Mouse (Mus musculus) common myeloid progenitor, adult 5-6 weeks (primary cell): Measurements from ENCODE around the gene Pgrmc1. TPM values are rescaled to one million over a fixed set of nuclear protein-coding genes. Genes with fewer than 3 reads are reported as not detected.
"Not testable (repeated sequence)": the region's sequence is repeated elsewhere in the genome, so short reads cannot be mapped to it uniquely, and the experiment has no call there.

Experiments
- ATAC-seq: replicated peaks from 2 replicates; pipeline ENCODE4 v1.8.0; 2016; ENCODE audit warnings: low read depth, mild to moderate bottlenecking, moderate TSS enrichment, inconsistent platforms; ENCODE audit not compliant: poor library complexity, severe bottlenecking
- total RNA-seq: library from RNA; stranded (forward); fragments of 200-1000, 187-1606 nt; gene quantifications from 2 replicates; pipeline ENCODE4 v1.2.3, GENCODE M21; 2017

Gene Pgrmc1
- total RNA-seq = 72.3 and 76.6 TPM in 2 replicates

DNA sequence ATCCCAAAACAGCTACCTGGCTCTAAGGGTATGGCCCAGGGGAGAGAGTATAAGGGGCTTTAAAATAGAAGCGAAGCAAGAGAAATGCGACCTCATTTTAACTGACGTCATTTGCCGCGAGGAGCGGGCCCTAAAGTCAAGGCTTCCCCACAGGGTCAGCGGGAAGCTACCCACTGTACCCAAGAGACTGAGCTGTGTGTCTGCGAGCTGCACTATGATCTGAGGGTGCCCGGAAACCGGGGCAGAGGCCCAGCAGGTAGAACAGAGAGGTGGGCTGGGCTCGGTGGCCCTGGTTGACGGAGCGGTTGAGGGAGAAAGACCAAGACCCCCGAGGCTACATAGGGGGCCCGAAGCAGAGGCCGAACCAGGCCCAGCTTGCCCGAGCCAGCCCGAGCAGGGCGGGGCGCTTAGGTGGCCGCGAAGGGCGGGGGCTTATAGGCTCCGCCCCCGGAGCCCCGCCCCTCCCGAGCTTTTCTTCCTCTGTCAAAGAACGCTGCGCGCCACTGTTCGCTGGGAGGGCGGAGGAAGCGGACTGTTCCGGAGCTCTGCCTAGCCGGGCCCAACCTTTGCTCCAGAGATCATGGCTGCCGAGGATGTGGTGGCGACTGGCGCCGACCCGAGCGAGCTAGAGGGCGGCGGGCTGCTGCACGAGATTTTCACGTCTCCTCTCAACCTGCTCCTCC, at the start of gene Pgrmc1:
TSS of gene Pgrmc1 (plus strand) at position 500 of the 683 bp plus-strand sequence.
- ATAC-seq = peak; percentile 87

DNA sequence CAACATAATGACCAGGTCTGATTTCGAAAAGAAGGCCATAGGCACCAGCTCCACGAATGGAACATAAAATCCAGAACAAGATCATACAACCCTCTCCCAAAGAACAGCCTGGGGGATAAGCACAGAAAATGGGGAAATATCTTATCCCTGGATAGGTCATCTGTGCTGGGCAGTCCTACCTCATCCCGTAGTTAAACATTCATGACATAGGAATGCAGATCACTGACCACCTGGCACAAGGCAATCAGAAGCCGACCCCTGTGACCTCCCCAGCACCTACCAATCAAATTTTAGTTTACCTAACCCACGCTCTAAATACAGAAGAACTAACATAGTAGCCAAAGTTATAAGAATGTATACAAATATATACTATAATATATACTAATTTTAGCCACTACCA, 49.2 kb upstream of the Pgrmc1 start:
- no peak for ATAC-seq

DNA sequence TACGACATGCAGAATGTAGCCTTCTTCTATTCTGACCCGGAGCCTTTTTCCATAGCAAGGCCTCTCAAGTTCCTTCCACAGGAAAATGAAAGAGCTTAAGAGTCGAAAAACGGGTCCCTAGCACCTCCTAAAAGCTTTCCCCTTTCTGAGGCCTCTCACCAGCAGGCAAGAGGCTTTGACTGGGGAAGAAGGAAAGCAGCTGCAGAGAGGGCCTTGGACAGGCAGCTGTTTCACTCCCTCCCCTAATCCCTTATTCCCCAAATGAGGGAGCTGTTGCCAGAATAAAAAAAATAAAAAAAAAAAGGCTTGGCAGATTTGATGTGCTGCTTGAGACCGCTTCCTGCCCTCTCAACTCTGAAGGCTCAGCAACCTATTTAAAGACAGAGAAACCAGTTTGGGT, 47.1 kb upstream of the Pgrmc1 start:
- ATAC-seq = peak; percentile 65

DNA sequence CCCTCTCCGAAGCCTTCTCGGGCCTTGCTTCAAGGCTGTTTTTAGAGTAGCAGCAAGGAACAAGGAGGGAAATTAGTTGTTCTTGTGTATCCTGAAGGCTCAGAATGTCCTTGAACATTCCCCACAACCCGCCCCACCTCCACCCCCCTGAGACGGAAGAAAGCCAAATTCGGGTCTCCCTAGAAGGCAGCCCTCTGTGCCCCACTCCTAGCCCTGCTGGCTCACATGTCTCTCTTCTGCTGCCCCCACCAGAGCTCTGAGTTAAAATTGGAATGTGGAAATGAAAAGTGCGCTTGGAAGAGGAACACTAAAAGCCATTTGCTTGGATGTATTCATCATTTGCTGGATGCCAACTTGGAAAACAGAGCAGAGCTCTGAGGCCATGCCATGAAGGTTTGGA, 46.7 kb upstream of the Pgrmc1 start:
- no peak for ATAC-seq

DNA sequence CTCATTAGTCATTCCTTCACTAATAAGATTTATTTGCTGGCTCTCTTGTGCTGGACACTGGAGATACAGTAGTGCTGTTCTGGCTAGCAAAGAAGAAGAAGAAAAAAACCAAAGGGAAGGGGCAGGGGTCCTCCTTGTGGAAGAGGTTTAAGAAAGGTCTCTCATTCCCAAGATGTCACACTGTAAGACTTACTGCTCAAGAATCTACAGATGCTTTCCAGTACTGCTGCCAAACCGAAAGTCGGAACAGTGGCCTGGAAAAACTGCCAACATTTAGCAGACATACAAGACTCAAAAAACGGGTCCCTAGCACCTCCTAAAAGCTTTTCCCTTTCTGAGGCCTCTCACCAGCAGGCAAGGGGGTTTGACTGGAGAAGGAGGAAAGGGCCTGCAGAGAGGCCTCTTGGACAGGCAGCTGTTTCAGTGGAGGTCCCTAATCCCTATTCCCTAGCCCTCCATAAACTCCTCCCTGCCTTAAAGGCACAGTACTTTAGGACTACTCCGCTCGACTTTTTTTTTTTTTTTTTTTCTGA, 45.9 kb upstream of the Pgrmc1 start:
- peak; percentile 56 for ATAC-seq

DNA sequence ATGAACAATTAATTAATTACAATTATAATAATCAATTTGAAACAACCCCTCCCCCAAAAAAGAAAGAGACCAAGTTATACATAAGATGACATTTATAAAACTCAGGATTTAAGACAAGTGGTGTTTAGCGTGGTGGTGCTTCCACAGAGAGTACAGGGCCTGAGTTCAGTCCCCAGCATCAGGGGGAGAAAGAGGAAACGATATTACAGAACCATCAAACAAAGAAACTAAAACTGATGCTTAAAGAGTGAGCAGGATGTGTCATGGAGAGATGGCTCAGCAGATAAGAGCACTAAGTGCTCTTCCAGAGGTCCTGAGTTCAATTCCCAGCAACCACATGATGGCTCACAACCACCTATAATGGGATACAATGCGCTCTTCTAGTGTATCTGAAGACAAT, 45.3 kb upstream of the Pgrmc1 start:
- peak; percentile 63 for ATAC-seq

DNA sequence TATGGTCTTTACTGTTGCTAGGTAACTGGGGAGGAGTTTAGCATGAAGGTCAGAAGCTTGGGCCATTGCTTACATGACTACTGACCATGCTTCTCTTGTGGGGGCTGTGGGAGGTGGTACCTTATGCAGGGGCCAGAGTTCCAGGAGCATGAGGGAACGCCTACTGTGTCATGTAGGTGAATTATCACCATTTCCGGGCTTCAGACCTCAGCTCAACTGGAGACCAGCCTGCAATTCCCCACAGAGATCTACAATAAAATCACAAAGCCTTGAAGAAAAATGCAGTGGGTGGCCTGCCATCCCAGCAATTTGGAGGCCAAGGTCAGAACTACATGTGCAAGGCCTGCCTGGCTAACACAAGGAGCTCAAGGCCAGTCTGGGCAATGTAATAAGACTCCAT, 42.8 kb upstream of the Pgrmc1 start:
- not testable (repeated sequence) for ATAC-seq

DNA sequence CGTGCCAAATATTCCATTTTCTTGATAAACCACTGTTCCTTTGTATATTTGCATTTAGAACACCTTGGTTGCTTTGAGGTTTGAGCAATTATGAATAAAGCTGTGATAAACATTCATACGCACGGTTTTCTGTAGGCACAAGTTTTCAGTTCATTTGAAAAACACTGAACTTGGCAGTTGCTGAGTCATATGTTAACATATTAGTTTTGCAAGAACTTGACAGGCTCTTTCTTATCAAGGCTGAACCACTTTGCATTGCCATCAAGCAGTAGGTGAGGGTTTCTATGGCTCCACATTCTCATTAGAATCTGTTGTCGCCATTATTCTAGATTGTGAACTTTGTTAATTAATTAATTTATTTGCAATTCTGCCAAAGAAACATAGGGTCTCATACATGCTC, 37.8 kb upstream of the Pgrmc1 start:
- no peak for ATAC-seq

DNA sequence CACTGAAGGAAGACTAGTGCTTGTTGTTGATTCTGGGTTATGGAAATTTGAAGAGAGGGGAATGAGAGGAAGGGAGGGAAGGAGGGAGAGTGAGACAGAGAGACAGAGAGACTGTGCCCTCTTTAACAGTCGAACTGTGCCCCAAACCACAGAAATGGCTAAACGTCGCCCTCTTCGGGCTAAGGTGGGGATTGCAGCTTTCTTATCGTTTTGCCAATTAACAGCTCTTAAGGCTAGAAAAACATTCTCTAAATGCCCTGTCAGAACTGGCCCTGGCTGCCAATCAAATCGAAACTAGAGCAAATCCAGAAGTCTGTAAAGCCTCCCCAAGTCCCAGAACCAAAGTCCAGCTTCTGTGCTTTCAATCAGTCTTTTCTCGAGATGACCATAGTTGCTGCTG, 36.4 kb upstream of the Pgrmc1 start:
- ATAC-seq = peak; percentile 78

DNA sequence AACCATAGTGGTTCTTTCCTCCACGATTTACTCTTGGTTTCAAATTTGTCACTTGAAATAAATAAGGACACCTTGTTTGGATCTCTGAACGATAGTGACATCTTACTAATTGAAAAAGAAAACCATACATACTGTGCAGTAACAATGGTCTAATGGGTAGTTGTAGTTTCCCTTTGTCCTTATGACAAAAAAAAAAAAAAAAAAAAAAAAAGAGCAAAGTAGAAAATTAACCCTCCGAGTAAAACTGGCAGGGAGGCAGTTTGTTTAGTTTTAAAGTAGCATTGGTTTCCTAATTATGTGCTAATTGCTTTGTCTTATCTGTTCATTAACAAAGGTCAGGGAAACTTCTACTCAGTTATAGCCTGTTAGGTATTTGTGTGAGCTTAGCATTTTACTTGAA, 35.9 kb upstream of the Pgrmc1 start:
- ATAC-seq = no peak

DNA sequence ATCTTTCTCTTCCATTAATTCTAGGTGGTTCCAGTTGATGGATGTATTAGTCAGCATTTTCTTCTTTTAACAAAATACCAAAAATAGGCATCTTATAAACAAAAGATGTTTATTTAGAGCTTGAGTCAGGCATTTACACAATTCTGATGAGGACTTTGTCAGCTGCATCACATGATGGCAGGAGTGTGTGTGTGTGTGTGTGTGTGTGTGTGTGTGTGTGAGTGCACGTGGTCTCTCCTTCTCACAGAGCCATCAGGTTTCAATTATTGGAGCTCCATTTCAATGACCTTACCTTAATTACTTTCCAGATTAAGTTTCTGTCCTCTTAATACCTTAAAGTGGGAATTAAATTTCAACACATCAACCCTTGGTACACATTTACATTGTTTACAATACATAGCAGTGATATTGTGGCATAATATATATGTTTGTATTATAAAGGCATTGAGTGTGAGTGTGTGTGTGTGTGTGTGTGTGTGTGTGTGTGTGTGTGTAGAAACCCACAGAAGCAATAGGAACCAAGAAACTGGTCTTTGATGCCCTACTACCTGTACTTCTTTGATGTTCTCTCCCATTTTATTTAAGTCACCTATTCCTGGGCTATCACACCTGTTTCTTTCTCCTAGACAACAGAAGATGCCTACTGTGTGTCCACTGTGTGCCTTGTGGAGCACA, 11.2 kb upstream of the Pgrmc1 start:
- no peak for ATAC-seq

DNA sequence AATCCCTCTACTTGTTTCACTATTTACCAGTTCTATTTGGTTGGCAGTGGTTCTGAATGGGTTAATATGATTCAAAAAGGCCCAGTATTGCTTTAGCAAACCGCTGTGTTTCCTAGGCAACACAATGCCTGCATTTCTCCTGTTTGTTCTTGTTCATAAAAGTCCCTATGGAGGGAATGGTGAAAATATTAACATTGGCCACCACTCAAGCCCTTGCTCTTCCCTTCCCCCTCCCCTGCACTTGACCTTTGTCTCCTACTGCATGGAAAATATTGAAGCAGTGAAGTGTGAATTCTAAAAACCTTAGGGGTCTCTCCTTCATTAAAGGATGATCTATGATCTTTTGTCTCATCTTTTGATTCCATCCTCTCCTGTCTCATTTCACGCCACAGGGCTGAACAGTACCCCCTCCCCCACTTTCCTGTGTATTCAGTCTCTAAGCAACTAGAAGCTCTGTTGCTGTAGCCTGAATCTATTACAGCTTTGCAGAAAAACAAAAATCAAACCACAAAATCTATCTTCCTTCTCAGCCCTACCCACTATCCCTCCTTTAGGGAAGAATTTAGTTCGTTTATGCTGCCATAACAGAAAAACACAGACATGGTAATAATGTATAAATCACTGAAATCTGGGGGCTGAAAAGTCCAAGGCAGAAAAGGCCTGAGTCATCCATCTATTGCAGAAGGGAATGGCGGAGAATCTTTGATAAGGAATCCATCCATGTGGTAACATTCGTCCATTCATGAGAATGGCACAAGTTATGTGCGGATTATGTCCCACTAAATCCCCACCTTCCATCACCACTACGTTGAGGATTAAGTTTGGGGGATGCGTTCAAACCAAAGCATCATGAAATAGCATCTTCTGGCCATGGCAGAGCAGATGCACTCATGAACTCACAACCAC, 10.4 kb upstream of the Pgrmc1 start:
- ATAC-seq = no peak

DNA sequence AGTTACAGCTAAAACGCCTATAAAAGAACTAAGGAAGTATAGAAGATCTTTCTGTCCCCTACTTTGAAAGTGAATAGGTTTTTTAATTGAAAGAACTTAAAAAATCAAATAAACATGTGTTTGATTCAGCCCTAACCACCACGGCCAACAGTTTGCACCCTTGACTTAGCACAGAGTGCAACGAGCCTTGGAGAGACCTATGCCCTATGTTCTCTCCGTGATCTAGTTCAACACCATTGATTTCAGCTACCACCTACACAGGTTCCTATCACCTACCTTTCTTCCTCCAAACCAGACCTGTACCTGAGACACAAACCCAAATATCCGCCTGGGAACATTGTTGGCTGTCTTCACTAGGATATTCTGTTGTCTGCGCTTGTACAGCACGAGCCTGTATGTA, 7.7 kb upstream of the Pgrmc1 start:
- ATAC-seq = no peak

DNA sequence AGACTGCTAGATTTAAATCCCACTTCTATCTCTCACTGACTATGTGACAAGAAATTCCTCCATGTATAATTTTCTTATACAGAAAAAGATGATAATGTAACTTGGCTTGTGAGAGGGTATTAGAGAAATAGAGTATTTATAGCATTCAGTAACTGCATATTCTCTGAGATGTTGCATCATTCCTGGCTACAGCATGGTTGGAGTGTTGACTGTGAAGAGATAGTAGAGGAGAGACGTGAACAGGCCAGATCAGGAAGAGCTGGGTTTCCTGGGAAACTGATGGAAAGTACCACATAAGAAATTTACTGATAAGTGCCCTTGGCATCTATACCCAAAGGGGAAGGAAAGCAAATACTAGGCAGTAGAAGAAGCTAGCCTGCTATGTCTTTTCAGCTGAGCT, 6.9 kb upstream of the Pgrmc1 start:
- ATAC-seq = 0 out of 2 replicates have a peak, but pooled peaks have one; percentile 25

DNA sequence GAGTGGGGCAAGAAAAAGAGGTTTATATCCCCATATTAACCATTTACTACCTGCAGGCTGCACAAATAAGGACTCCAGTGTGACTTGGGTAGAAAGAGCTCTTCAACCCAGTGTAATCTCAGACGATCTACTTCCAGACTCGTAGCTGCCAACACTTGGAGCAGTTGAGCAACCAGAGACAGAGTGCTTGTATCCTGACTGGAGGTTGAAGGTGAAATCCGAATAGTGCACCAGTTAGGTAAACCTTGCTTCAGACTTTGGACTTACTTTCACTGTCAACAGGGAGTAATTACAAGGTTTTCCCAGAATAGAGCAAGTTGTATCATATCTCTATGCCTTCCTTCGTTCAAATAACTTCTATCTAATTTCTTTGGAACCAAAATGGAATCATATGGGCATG, 6.5 kb upstream of the Pgrmc1 start:
- no peak for ATAC-seq

DNA sequence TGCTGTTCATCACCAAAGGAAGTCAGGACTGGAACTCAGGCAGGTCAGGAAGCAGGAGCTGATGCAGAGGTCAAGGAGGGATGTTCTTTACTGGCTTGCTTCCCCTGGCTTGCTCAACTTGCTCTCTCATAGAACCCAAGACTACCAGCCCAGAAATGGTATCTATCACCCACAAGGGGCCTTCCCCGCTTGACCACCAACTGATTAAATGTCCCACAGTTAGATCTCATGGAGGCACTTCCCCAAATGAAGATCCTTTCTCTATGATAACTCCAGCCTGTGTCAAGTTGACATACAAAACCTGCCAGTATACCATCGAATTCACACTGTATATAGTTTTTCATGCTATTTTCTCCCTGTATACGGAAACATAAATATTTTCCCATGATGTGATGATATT, 2.8 kb upstream of the Pgrmc1 start:
- no peak for ATAC-seq

DNA sequence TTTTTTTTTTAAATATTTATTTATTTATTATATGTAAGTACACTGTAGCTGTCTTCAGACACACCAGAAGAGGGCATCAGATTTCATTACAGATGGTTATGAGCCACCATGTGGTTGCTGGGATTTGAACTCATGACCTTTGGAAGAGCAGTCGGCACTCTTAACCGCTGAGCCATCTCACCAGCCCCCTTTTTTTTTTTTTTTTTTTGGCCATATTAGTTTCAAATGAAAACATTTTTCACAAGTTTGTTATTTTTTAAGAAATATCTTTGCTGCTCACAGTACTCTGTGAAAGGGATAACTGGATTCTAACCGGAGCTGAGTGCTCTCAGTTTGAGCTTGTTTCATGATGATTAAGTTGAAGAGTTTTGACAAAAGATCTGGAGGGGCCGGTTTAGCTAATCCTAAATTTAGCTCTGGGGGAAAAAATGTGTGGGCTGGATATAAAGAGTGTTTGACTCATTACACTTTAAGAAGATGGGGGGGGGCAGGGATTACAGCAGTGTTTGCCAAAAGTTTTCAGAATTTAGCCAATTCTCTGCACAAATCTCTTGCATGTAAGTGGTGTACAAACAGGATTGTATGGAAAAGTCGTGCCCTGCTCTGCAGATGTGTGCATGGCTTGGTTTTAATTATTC, 1.4 kb upstream of the Pgrmc1 start:
- not testable (repeated sequence) for ATAC-seq

DNA sequence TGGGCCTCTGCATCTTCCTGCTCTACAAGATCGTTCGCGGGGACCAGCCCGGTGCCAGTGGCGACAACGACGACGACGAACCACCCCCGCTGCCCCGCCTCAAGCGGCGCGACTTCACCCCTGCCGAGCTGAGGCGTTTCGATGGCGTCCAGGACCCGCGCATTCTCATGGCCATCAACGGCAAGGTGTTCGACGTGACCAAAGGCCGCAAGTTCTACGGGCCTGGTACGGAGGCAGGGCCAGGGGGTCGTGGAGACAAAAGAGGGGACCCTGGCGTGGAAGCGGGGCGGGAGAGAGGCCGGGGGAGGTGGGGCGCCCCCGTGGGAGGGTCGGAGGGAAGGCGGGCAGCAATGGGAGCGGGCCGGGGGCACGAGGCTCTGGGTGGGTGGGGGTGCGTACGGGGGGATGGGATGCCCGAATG, 394 bp downstream of the Pgrmc1 start:
- no peak for ATAC-seq

DNA sequence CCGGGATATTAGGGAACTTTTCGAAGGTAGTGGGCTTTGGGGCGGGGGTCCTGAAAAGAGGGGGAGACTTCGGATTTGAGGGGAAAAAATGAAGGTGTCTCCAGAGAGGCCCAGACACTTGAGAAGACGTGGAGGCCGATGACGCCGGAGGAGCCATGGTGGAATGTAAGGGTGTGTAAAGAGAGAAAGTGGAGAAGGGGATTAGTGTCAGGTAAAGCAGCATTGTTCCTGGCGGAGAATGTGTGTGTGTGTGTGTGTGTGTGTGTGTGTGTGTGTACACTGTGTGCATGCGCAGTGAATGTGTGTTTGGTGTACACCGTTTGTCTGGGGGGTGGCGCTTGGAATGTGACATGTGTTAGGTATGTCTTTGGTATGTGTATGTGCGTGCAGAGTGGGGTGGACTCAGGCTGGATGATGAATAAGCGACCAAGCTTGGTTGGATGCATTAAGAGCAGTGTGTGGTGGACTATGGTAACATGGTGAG, 897 bp downstream of the Pgrmc1 start:
- no peak for ATAC-seq

DNA sequence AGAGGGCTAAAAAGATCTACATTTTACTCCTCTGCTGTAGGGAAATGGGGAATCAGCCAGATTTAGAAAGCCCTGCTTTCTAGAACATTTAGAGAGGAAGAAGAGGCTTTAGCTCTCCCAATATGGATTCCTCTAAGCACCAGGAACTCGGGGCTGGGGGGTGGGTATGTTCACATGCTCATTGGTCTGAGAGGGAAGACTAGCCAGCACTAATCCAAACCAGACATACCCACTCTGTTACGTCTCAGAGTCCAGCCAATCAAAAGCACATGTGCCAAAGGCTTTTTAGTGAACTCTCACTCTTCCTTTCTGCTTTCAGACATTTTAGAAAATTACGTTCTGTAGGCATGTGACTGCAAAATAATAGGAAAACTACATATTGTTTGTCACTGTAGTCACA, 1.6 kb downstream of the Pgrmc1 start:
- no peak for ATAC-seq
